Mouse (Mus musculus) kidney, adult 2 months (tissue): Measurements from ENCODE around the gene Cyp26b1.

Experiments used
- CTCF ChIP-seq: fragments of 200-500 bp; conservative IDR thresholded peaks from 2 replicates; pipeline ENCODE4 v1.5.1; 2011; ENCODE audit warnings: low read depth, mild to moderate bottlenecking, control low read depth, low read length, moderate library complexity, mixed read lengths; ENCODE audit not compliant: insufficient read depth, insufficient read length
- POLR2A ChIP-seq: fragments of 200-500 bp; IDR thresholded peaks from one replicate; pipeline ENCODE4 v1.6.1; 2011; ENCODE audit warnings: low read depth, low read length, control low read depth

DNA sequence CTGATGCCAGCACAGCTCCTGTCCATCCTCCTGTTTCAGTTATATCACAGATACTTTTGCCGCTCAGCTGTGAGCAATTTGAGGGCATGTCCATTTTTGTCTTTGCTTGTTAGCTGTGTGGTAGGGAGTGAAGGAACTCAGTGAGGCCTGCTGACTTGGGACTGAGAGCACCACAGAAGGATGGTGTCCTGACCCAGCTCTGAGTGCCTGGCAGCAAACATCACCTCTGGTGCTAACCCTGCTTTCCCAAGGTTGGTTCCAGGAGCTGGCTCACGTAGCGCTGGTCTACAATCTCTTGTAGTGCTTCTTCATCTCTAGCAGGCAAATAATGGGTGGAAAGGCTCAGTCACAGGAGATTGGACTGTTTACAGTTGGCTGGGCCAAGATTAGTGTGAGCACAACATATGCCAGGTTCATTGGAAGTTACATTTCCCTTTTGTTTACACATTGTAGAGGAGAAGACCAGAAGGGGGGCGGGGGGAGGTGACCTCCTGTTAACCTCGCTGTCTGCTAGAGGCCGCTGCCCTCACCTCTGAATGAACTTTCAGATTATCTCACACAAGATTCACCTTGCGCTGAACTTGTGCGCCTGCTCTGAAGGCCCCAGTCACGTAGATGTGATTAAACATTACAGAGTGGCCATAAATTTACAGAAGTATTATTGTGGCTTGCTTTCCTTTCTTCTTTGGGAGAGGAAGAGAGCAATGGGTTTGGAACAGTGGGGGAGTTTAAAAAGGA is 46.8 kb upstream of the Cyp26b1 start:
- TF ChIP-seq POLR2A (no peak), CTCF (no peak)
